Mouse (Mus musculus): ENCODE results near the gene Cul9. TPM values are rescaled to one million over a fixed set of nuclear protein-coding genes. Genes with fewer than 3 reads are reported as not detected.
A peak's percentile ranks its signal among the peaks of the same experiment; 100 is the strongest.

Cul9 gene
- total RNA-seq, 2 experiments from 2014 or later, result 61.0 to 64.5 TPM

- no peak for DNase-seq (ENCODE audit: low spot score in 2 of 2)
Observed at GRCm38 (mm10) chr17:46553926-46554325, 7.7 kb upstream of the Cul9 start.

DNA sequence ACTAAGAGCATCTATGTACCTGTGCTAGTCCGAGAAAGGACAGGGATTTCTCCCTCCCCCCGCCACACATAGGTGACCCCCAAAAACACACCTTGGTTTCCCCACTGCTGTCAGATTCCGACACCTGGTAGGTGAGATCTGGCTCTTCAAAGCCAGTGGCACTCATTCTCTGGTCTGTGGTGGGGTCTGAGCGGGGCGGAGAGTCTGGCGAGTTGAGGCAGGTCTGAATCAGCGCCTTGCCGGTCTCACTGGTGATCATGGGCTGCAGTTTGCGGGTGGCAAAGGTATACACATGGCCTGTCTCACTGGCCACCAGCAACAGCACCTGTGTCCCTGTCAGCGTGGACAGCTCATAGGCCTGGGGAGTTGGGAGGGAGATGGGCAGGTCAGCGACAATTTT, 7.3 kb upstream of the Cul9 start:
- no peak for DNase-seq (ENCODE audit: low spot score in 2 of 2)

- peak; percentile 82 to 93 for DNase-seq (ENCODE audit: low spot score in 2 of 2)
Observed at GRCm38 (mm10) chr17:46552841-46553423, 6.7 kb upstream of the Cul9 start.

DNA sequence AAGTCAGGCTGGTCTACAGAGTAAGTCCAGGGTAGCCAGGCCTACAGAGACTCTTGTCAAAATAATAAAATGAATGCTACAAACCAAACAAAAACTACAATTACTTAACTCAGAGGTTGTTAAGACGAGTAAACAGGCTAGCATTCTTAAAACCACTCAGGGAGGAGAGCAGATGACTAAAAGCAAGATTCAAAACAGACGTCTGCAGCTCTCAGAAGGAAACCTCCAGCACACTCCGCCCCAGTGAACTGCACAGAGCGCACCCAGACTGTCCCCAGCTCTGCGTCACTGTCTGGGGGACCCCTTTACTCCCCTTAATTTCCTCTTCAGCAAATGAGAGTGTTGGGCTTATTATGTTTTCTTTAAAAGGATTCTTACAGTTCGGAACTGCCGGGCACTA, 6.0 kb upstream of the Cul9 start:
- DNase-seq (ENCODE audit: low spot score in 2 of 2), result no peak

DNA sequence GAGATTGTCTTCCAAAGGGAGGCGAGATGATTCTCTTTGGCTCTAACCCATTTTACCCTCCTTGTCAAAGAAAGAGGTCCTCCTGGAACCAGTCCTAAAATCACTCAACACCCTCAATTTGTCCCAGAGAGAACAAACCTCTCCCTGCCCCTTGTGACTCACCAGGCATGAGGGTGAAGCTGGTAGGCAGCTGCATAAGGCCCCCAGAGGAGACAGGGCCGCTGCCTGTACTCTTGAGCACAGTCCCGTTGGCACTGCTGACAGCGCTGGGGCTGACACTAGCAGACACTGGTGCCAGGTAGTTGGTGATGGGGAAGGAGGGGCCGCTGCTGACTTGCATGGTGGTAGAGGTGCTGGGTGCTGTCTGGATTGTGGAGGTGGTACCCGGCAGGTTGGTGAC, 5.2 kb upstream of the Cul9 start:
- no peak for DNase-seq (ENCODE audit: low spot score in 2 of 2)

- no peak for DNase-seq (ENCODE audit: low spot score in 2 of 2)
Observed at GRCm38 (mm10) chr17:46550904-46551303, 4.7 kb upstream of the Cul9 start.

GRCm38 (mm10) chr17:46549642-46550041, 3.5 kb upstream of the Cul9 start:
- DNase-seq (ENCODE audit: low spot score in 2 of 2), result no peak

- peak; percentile 41 to 53 for DNase-seq (ENCODE audit: low spot score in 2 of 2)
Observed at GRCm38 (mm10) chr17:46549193-46549592, 3.0 kb upstream of the Cul9 start.

- DNase-seq (ENCODE audit: low spot score in 2 of 2), result no peak
Observed at GRCm38 (mm10) chr17:46548741-46549140, 2.6 kb upstream of the Cul9 start.

DNA sequence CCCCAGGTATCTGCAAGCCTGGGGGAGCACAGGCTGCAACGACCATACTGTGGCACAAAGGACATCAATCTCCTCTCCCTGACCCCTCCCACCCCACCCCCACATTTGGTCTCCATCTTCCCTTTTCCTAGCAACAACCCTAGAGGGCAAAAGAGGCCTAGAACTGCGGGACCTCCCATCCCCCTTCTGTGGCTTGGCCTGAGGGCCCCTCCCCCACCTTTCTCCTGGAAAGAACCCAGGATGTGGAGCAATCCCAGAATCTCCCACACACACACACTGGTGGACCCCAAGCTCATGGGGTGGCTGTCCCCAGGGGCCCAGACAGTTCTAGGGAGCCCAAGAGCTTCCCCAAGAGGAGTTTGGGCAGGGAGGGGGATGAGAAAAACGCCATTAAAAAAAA, 1.7 kb upstream of the Cul9 start:
- DNase-seq (ENCODE audit: low spot score in 2 of 2), result no peak

- DNase-seq (ENCODE audit: low spot score in 2 of 2), result no peak
Observed at GRCm38 (mm10) chr17:46546995-46547394, 807 bp upstream of the Cul9 start.

DNA sequence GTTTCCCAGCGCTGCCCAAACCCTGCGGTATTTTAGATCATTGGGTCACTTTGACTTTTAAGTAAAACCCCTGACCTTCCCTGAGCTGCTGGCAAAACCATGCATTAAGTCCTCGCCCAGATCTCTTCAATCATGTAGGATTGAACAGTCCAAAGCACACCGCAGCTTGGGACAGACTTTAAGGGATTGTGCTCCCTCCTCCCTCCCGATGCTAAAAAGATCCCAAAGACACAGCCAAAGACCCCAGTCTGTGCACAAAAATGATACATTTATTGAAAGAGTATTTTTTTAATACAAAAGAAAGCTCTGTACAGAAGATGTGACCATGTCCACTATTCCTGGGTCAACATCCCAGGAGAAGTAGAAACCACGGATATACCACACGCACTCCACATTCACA, 403 bp upstream of the Cul9 start:
- no peak for DNase-seq (ENCODE audit: low spot score in 2 of 2)

DNA sequence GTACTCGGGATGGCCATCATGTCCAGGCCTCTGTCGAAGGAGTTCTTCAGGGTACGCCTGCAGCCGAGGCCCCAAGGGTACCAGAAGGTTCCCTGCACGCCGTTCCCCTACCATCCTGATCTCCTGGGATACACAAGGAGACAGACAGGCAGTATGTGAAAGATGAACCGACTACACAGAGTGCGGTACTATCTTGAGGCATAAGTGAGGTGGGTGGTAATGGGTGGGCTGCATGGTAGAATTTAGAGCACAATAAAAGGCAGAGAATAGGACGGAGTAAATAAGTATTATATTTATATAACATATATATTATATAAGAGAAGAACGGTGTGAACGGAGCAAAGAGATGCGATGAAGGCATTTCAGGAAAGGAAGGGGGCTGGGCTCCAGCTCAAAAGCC, 2.5 kb downstream of the Cul9 start:
- DNase-seq (ENCODE audit: low spot score in 2 of 2), result no peak

DNA sequence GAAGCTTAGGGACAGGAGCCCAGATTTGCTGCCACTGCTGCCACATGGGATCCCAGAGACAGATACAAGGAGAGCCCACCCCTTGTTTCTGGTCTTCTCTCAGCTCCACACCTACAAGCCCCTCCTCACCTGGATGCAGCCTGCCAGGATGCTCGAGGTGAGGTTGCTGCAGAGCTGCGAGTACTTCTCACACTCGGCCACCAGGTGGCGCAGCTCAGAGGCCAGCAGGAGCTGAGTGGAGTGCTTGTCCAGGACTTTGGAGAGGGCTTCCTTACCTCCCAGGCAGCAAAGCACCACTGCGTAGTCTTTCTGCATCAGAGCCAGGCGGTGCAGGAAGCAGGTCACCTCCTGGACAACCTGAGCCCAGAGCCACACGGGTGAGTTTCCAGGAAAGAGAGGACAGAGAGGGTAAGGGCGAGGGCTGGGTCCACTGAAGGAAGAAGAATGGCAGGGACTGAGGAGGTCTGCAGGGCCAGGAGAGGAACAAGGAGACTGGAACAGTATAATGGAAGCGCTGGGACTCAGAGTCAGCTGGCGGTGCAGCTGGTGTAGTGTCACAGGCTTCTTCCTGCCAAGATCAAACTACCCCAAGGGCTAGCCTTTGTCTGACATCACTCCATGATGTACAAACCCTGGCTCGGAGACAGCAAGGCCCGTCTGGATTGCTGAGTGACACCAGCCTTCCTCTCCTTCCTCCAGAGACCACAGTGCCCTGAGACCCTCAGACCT, 20.4 kb downstream of the Cul9 start:
- peak; percentile 59 to 70 for DNase-seq (ENCODE audit: low spot score in 2 of 2)

- DNase-seq (ENCODE audit: low spot score in 2 of 2), result no peak
Observed at GRCm38 (mm10) chr17:46525065-46525464, 21.1 kb downstream of the Cul9 start.

GRCm38 (mm10) chr17:46521963-46522668, 24.1 kb downstream of the Cul9 start:
- no peak for DNase-seq (ENCODE audit: low spot score in 2 of 2)

DNA sequence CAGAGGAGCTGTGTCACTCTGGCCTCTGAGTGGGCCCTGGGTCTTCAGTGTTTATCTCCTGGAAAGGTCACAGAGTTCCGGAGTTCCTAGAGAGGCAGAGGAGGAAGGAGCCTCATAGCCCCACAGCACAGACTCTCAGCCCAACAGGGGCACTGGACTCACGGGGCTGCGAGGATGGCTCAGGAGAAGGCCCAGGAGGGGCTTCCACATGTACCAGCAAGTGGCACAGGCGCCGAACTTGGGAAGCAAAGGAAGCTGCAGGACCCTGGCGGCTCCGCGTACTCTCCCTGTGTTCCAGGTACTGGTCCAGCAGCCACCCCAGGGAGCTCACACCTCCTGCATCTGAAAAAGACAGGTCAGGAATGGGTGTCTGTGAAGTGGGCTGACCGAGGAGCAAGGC, 25.0 kb downstream of the Cul9 start:
- DNase-seq (ENCODE audit: low spot score in 2 of 2), result no peak

- DNase-seq (ENCODE audit: low spot score in 2 of 2), result no peak
Observed at GRCm38 (mm10) chr17:46520385-46520979, 25.7 kb downstream of the Cul9 start.

GRCm38 (mm10) chr17:46519971-46520370, 26.2 kb downstream of the Cul9 start:
- DNase-seq (ENCODE audit: low spot score in 2 of 2), result no peak

DNA sequence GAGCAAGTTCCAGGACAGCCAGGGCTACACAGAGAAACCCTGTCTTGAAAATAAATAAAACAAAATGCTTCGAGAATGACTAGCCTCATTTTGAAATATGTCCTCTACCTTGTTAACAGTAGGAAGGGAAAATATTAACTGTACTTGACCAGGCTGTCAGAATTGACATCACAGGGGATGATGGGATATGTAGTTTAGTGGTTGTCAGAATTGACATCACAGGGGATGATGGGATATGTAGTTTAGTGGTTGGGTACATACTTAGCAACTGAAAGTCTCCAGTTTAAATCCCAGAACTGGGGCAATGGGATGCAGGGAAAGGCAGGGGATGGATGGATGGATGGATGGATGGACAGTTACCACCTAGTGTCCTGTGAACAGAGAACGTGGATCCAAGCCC, 32.9 kb downstream of the Cul9 start:
- DNase-seq (ENCODE audit: low spot score in 2 of 2), result no peak

- DNase-seq (ENCODE audit: low spot score in 2 of 2), result no peak
Observed at GRCm38 (mm10) chr17:46511059-46511710, 35.0 kb downstream of the Cul9 start.

GRCm38 (mm10) chr17:46505617-46506016, 40.6 kb downstream of the Cul9 start:
- no peak for DNase-seq (ENCODE audit: low spot score in 2 of 2)
